Mouse (Mus musculus): ENCODE results near the gene Gm8246. TPM values are rescaled to one million over a fixed set of nuclear protein-coding genes. Genes with fewer than 3 reads are reported as not detected.
"Not testable (repeated sequence)": the region's sequence is repeated elsewhere in the genome, so short reads cannot be mapped to it uniquely, and the experiment has no call there.

Gene Gm8246
- total RNA-seq (2018; cell fraction: chromatin; rRNA removed), result not detected
- not detected for total RNA-seq (2018; cell fraction: cytosol; rRNA removed)
- total RNA-seq (2018; cell fraction: nucleus; rRNA removed), result not detected
- not detected in 3 replicates for polyA plus RNA-seq (2018)

- WGBS (ENCODE audit: missing documents), result no CpG with 5 or more reads among the region's 3 CpGs
- not testable (repeated sequence) for H3K79me2 ChIP-seq (ENCODE audit: inconsistent target); H3K36me3 ChIP-seq (ENCODE audit: inconsistent target); H3K27ac ChIP-seq; H3K4me3 ChIP-seq (ENCODE audit: inconsistent target)
These were observed at the start of gene Gm8246 for GRCm38 (mm10) chr14:5477730-5478129. TSS of gene Gm8246 (minus strand) at chr14:5477830.

- no CpG with 5 or more reads among the region's 35 CpGs for WGBS (ENCODE audit: missing documents)
- not testable (repeated sequence) for H3K36me3 ChIP-seq (ENCODE audit: inconsistent target); H3K27ac ChIP-seq
These were observed 23.7 kb upstream of the Gm8246 start, which contains the start of gene Gm3488 for GRCm38 (mm10) chr14:5501374-5501773. TSS of gene Gm3488 (plus strand) at chr14:5501674.

GRCm38 (mm10) chr14:5483907-5484306 lies 6.3 kb upstream of the Gm8246 start, which contains the start of gene Gm3187:
TSS of gene Gm3187 (plus strand) at chr14:5484207.
- not testable (repeated sequence) for H3K4me3 ChIP-seq (ENCODE audit: inconsistent target); H3K27ac ChIP-seq; H3K36me3 ChIP-seq (ENCODE audit: inconsistent target); H3K79me2 ChIP-seq (ENCODE audit: inconsistent target)
- no CpG with 5 or more reads among the region's 5 CpGs for WGBS (ENCODE audit: missing documents)

More at GRCm38 (mm10) chr14:5501374-5501773, 23.7 kb upstream of the Gm8246 start, which contains the start of gene Gm3488:
- not testable (repeated sequence) for H3K79me2 ChIP-seq (ENCODE audit: inconsistent target); H3K4me3 ChIP-seq (ENCODE audit: inconsistent target)

- not testable (repeated sequence) for H3K79me2 ChIP-seq (ENCODE audit: inconsistent target); H3K27ac ChIP-seq; H3K4me3 ChIP-seq (ENCODE audit: inconsistent target); H3K36me3 ChIP-seq (ENCODE audit: inconsistent target)
- no CpG with 5 or more reads among the region's 19 CpGs for whole genome bisulfite sequencing (ENCODE audit: missing documents)
These were observed 17.2 kb downstream of the Gm8246 start for GRCm38 (mm10) chr14:5460469-5460868.

GRCm38 (mm10) chr14:5455367-5455766 lies 22.3 kb downstream of the Gm8246 start, which contains the start of gene Gm3194:
TSS of gene Gm3194 (minus strand) at chr14:5455467.
- H3K27ac ChIP-seq; H3K79me2 ChIP-seq (ENCODE audit: inconsistent target); H3K36me3 ChIP-seq (ENCODE audit: inconsistent target); H3K4me3 ChIP-seq (ENCODE audit: inconsistent target): not testable (repeated sequence)
- no CpG with 5 or more reads among the region's 3 CpGs for WGBS (ENCODE audit: missing documents)

Other genes starting within 250 kb of the Gm8246 start
- gene Gm3526, start 217.2 kb downstream of the Gm8246 start, polyA plus RNA-seq (2018), result not detected in 3 replicates
- gene Gm3542, start 142.9 kb downstream of the Gm8246 start, polyA plus RNA-seq (2018), result not detected in 3 replicates
- gene Gm3500, start 88.8 kb downstream of the Gm8246 start, polyA plus RNA-seq (2018), result not detected in 3 replicates
- gene Gm3194, start 22.4 kb downstream of the Gm8246 start, polyA plus RNA-seq (2018), result not detected in 3 replicates
- gene Gm3187, start 6.4 kb upstream of the Gm8246 start, polyA plus RNA-seq (2018), result not detected in 3 replicates
- not detected in 3 replicates for gene Gm3488, start 23.8 kb upstream of the Gm8246 start, polyA plus RNA-seq (2018)
- gene Gm3532, start 60.7 kb upstream of the Gm8246 start, polyA plus RNA-seq (2018), result not detected in 3 replicates
- not detected in 3 replicates for gene Gm8265, start 155.2 kb upstream of the Gm8246 start, polyA plus RNA-seq (2018)
- not detected in 3 replicates for gene Gm9603, start 209.6 kb upstream of the Gm8246 start, polyA plus RNA-seq (2018)